Comparison of ENCODE assay signal across 14 mouse cellular contexts in genomic region chr15:59945208-59945607, GRCm38 (mm10).
DNase-seq lines count a peak whose midpoint lies in the region; ATAC-seq lines count a peak whose summit lies in the region.
"Had no signal": no experiment of that assay in that cellular context is flagged by ENCODE, and none has a peak within 500 bp of the region (broad histone marks: within the 10 kb centered on the region; RNA-seq: fewer than 3 reads in every experiment).

No protein-coding gene starts in this region.

- H3K36me3 ChIP-seq in embryonic facial prominence, embryonic 10.5 days (replicated peaks): no peaks in the 10 kb centered on the region
- H3K36me3 ChIP-seq in midbrain, embryonic 14.5 days (ENCODE audit: control insufficient read depth, insufficient read depth, low read length): no peaks in the 10 kb centered on the region
- no peaks in the 10 kb centered on the region for H3K36me3 ChIP-seq in liver, embryonic 12.5 days
- H3K36me3 ChIP-seq: heart, embryonic 12.5 days; stomach, embryonic 15.5 days had no signal

- WGBS in embryonic facial prominence, embryonic 10.5 days: 4% methylated on average over 8 of the region's 8 CpGs
- 7% methylated on average over 8 of the region's 8 CpGs for WGBS in midbrain, embryonic 14.5 days
- 26% methylated on average over 8 of the region's 8 CpGs for WGBS in liver, embryonic 12.5 days (ENCODE audit: insufficient replicate concordance)

- H3K27me3 ChIP-seq in embryonic facial prominence, embryonic 10.5 days (replicated peaks; ENCODE audit: low read depth, poor library complexity, severe bottlenecking): peaks cover 14% of the 10 kb centered on the region
- H3K27me3 ChIP-seq in midbrain, embryonic 14.5 days (ENCODE audit: control insufficient read depth, insufficient read depth, low read length): no peaks in the 10 kb centered on the region
- H3K27me3 ChIP-seq in liver, embryonic 12.5 days (replicated peaks): peaks cover 8% of the 10 kb centered on the region; the same call in 1 of the 2 replicates
- H3K27me3 ChIP-seq: heart, embryonic 12.5 days; stomach, embryonic 15.5 days had no signal

- peak overlapping the region; percentile 9; the same call in 1 of the 2 replicates for H3K4me3 ChIP-seq in embryonic facial prominence, embryonic 10.5 days
- no peak overlapping the region for H3K4me3 ChIP-seq in midbrain, embryonic 14.5 days (replicated peaks; ENCODE audit: low read depth, low read length)
- no peak overlapping the region for H3K4me3 ChIP-seq in liver, embryonic 12.5 days
- H3K4me3 ChIP-seq: heart, embryonic 12.5 days; stomach, embryonic 15.5 days had no signal

- no peak overlapping the region for H3K9ac ChIP-seq in midbrain, embryonic 14.5 days (replicated peaks; ENCODE audit: low read length)
- no peak overlapping the region for H3K9ac ChIP-seq in liver, embryonic 12.5 days
- H3K9ac ChIP-seq: heart, embryonic 12.5 days; hindbrain, embryonic 14.5 days; stomach, embryonic 15.5 days had no signal

- peaks cover 12% of the 10 kb centered on the region for H3K4me1 ChIP-seq in embryonic facial prominence, embryonic 10.5 days
- no peaks in the 10 kb centered on the region for H3K4me1 ChIP-seq in midbrain, embryonic 14.5 days (ENCODE audit: control insufficient read depth, insufficient read depth, low read length)
- no peaks in the 10 kb centered on the region for H3K4me1 ChIP-seq in liver, embryonic 12.5 days
- H3K4me1 ChIP-seq: heart, embryonic 12.5 days; stomach, embryonic 15.5 days had no signal

- DNase-seq in embryo, embryonic 10 days (ENCODE audit: low spot score): peak; percentile 71
- DNase-seq in embryonic facial prominence, embryonic 10.5 days (ENCODE audit: low spot score): peak; percentile 75
- DNase-seq in forelimb bud, embryonic 11.5 days (ENCODE audit: low read depth, low spot score): peak; percentile 70
- DNase-seq in midbrain, embryonic 14.5 days: peak; percentile 61
- no peak for DNase-seq in left cerebral cortex, adult 11 months (ENCODE audit: low spot score)
- no peak for DNase-seq in kidney, postnatal 14 days
- no peak for DNase-seq in thymus, postnatal 36 days
- DNase-seq: cerebellum, postnatal 14 days; lung, adult 2 months had no signal

- peaks cover 5% of the 10 kb centered on the region; the same call in 1 of the 2 replicates for H3K9me3 ChIP-seq in embryonic facial prominence, embryonic 10.5 days
- H3K9me3 ChIP-seq in midbrain, embryonic 14.5 days (ENCODE audit: control insufficient read depth, low read length): no peaks in the 10 kb centered on the region
- no peaks in the 10 kb centered on the region for H3K9me3 ChIP-seq in liver, embryonic 12.5 days (replicated peaks)
- H3K9me3 ChIP-seq: stomach, embryonic 15.5 days had no signal

- no peak overlapping the region for H3K4me2 ChIP-seq in midbrain, embryonic 14.5 days (ENCODE audit: low read length)
- H3K4me2 ChIP-seq in liver, embryonic 12.5 days: no peak overlapping the region
- H3K4me2 ChIP-seq: heart, embryonic 12.5 days; hindbrain, embryonic 14.5 days; stomach, embryonic 15.5 days had no signal

- H3K27ac ChIP-seq in embryonic facial prominence, embryonic 10.5 days (replicated peaks): no peak overlapping the region; the same call in 1 of the 2 replicates
- no peak overlapping the region for H3K27ac ChIP-seq in midbrain, embryonic 14.5 days (replicated peaks; ENCODE audit: low read depth, low read length)
- H3K27ac ChIP-seq in liver, embryonic 12.5 days: no peak overlapping the region
- H3K27ac ChIP-seq: hindbrain, embryonic 14.5 days; stomach, embryonic 15.5 days had no signal

- ATAC-seq in midbrain, embryonic 14.5 days (ENCODE audit: low FRiP score, low TSS enrichment): peak; percentile 53; the same call in 1 of the 2 replicates
- no peak for ATAC-seq in liver, embryonic 12.5 days
- ATAC-seq: CD4-positive, CD25-positive, alpha-beta regulatory T cell, adult 4 months had no signal

Comparison
In these comparisons a context has a peak if more than half of its experiments do, and no peak if none do; other contexts are left out.
1. DNase-seq: peak in embryo, embryonic 10 days (single experiment), embryonic facial prominence, embryonic 10.5 days (single experiment), forelimb bud, embryonic 11.5 days (single experiment) and midbrain, embryonic 14.5 days (single experiment); none in left cerebral cortex, adult 11 months (single experiment), kidney, postnatal 14 days (single experiment) and thymus, postnatal 36 days (0 of 2).